Mouse (Mus musculus) adrenal gland, postnatal 4 days (tissue): ENCODE measurements at regions not wholly inside any gene's neighbourhood (a gene's known extent, or its start where the extent isn't known, plus 50 kb on each side); places are given as distances from the start of the nearest gene placed in this dataset.

Experiments
- DNase-seq, 2 experiments: peaks; one replicate each; pipeline ENCODE4 v3.0.0; 2021 to 2022; ENCODE audit warnings: low spot score in 2 of 2, mixed read lengths in 2 of 2

DNA sequence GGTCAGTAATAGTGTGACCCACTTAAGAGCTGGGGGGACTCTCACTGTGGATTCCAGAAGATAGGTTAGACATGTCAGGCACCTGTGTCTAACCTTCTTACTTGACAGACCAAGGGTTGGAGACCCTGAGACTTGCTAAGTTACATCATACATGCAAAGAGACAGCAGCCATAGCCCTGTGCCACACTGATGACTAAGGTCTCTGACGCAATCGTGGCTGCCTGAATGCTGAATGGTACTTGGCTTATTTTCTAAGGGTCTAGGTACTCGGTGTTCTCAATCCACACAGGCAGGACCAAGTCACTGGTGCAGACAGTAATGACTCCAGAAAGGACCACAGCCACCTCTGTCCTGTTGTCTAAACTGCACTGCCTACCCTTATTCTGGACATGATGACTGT is 147.8 kb upstream of the Mdm1 start:
- DNase-seq, result no peak

DNA sequence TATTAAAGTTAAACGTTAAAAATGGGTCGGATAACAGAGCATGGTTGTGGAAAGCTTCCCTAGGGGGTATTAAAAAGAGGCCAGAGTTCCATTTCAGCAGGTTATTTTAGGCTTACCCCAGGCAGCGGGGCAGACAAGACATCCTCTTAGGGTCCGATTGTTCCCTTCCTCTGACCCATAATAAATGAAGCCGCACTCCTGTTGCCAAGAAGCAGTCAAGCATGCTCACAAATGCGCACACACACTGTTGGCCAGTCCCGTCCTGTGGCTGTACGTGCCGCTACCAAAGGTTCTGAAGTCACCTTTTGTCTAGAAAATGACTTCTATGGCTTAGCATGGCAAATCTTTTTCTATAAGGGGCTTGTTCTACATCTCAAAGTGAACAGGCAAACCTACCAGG is 146.8 kb upstream of the Mdm1 start:
- no peak for DNase-seq

DNA sequence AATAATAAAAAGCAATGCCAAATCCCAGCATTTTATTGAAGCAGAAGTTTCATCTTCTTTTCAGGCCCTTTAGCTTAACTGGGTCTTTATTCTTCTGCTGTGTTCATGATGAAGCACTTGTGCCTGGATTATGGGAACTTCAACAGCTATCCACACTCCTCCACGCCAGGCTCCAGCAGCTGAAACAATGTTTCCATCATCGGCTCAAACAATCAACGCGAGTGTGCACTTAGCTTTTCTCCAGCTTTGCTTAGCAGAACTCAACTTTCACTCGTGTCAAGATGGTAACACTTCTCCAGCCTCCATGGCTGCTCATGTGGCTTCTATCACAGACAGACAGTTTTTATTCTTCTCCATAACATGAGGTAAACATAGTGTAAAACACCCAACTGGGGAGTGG is 143.8 kb upstream of the Mdm1 start:
- DNase-seq, result no peak

DNA sequence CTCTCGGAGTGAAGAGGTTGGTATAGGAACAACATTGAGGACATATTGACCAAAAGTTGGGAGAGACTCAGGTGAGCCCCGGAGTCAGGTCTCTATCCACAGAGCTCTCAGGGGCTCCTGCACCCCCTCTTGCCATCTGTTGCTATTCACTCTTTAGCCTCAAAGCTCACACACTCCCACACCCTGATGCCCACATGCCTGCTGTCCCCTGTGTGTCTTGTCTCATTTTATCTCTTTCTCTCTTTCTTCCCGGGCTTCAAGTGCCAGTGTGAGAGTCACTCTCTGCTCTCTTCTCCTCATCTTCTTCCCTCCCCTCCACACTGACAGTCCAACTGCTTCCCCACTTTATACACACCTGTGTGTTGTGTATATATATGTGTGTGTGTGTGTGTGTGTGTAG is 141.0 kb upstream of the Mdm1 start:
- DNase-seq, result no peak

DNA sequence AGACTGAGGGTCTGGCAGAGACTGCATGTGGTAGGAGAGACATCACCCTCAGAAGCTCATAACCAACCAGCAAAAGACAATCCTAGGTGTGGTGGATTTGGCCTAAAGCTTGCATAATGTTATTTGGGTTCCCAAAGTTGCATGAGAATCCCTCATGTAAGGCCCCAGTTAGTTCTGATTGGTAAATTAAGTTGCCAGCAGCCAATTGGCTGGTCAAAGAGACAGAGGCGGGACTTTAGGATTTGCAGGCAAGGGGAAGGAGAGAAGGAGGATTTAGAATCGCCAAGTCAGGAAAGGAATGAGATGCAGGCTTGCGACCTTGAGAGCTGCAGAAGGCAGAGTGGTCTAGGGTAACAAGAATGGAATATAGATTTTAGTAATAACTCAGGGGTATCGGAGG is 140.1 kb upstream of the Mdm1 start:
- no peak for DNase-seq

DNA sequence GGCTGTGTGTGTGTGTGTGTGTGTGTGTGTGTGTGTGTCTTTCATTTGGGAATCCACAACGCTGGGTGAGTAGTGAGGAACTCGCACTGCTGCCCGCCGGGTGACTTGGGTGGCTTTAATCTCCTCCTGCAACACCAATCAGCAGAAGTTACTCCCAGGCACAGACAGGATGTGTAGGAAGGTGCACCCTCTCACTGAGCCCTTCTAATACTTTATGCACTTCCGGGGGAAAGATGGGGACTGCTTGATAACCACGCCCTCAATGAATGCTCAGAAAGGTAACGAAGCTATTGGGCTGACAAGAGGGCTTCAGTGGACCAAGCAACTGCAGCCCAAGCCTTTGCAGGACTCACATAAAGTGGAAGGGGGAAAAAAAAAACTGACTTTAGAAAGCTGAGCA is 139.6 kb upstream of the Mdm1 start:
- no peak for DNase-seq

DNA sequence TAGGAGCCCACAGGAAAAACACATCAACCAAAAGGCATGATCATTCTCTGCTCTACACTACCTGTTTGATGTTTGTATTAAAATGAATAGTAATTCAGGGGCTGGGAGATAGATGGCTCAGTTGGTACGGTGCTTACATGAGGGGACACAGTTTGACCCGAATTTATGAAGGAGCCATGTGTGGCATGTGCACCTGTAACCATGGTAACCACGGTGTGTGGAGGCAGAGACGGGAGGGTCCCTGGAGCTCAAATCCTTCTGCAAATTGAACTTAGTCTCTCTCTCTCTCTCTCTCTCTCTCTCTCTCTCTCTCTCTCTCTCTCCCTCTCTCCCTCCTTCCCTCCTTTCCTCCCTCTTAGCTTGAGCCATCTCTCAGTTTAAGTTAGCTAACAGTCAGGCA is 139.1 kb upstream of the Mdm1 start:
- no peak for DNase-seq

DNA sequence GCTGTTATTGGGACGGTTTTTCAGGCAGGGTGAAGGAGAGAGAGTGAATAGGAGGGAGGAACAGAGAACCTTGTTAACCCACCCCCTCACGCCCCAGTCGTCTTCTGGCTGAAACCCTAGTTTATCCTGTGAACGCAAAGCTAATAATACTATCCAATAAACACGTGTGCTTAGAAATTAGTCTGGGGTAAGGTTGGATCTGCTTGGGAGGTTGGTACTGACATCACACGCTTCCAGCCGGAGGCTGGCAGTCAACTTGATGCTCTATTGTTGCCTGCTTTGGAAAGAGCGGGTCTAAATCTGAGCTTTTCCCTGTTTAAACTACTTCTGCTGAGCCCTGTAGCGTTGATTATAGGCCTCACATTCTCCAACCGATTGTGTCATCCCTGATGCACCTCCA is 138.4 kb upstream of the Mdm1 start:
- DNase-seq, result no peak

DNA sequence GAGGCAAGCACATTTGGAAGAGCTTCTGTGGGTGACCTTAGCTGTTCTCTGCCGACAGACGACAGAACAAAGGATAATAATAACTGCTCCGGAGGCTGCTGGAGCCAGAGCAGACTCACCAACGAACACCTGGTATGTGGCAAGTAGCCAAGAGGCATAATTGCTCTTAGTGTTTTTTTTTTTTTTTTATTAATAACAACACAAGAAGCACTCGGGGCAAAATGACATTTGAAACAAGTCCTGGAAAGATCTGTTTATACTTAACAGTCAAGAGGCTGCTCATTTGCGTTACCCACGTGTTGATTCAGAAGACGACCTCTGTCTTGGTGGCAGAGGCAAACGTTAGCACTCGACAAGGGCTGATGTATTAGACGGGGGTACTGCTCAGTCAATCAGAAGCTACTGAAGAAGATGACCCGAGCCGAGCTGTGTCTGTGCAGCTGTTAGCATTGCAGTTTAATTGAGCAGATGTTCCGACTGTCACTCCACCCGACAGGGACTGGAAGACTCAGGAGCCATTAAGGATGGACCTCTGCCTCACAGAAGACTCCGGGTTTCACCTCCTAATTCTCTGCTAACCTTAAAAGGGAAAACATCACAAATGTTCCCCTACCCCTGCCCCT is 137.8 kb upstream of the Mdm1 start:
- no peak for DNase-seq

DNA sequence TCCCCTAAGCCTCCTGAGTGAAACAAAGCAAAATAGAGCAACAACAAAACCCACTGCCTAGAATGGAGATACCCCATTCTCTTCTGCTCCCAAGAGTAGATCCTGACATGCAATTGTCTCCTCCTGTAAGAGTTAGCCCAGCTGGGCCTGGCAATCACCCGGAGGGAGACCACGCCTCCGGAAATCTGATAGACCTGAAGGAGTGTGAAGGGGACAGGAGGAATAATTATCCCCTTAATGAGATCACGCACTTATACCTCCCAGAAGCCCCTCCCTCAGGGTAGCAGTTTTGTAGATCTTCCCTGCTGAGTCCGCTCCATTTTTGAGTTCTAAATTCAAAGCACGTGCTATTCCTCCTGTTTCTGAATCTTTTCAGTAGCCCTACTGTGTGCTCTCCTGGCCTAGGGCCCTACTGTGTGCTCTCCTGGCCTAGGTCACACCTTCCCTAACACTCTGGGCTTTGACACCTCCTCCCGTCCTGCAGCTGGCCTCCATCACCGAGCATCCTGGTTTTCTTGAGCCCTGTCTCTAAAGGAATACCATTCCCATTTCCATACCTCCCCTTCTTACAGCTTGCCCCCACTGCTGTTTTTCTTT is 137.2 kb upstream of the Mdm1 start:
- no peak for DNase-seq

DNA sequence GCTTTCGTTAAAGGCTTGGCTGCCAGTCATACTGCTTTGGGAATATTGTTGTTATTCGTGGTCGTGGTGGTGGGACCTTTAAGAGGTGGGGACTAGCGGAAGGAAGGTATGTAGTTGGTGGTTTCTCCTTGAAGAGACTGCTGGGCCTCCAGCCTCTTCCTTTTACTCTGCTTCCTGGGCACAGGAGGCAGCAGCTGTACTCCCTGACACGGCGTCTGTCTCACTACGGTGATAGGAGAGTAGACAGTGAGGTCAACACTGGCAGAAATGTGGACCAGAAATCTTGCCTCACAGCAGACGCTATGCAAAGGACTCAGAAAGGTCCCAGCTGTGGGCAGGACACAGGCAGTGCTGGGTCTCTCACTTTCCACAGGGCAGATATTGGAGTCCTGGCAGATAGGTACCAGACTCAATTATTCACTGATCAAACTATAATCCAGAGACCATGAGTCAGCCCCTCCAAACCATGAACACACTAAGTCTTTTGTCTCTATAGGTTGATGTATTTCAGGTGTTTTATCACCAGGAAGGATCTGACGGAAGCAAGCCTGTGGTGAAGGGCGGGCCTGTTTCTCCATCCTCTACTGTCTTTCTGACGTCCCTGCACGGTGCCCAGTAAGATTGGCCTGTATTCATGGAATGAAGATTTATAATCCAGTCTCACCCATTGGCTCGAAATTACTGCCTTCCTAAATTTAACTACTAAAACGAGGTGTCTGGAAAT is 134.6 kb upstream of the Mdm1 start:
- DNase-seq, result no peak

DNA sequence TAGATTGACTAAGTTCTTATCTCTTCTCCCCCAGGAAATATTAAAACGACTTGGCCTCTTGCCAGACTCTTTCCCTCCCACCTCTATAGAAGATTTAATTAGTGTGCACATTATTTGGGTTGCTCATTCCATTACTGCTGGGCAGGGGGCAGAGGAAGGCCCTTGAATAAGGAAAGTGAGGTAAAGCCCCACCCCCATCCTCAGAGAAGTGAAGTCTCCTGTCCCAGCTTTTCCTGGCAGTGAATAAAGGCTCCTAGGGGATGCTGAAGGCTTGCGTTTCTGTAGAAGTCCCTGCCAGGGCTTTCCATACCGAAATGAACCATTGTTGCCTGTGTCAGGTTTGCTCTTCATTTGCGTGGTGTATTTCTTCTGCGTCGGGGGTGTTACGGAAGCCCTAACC is 133.8 kb upstream of the Mdm1 start:
- DNase-seq, result no peak

DNA sequence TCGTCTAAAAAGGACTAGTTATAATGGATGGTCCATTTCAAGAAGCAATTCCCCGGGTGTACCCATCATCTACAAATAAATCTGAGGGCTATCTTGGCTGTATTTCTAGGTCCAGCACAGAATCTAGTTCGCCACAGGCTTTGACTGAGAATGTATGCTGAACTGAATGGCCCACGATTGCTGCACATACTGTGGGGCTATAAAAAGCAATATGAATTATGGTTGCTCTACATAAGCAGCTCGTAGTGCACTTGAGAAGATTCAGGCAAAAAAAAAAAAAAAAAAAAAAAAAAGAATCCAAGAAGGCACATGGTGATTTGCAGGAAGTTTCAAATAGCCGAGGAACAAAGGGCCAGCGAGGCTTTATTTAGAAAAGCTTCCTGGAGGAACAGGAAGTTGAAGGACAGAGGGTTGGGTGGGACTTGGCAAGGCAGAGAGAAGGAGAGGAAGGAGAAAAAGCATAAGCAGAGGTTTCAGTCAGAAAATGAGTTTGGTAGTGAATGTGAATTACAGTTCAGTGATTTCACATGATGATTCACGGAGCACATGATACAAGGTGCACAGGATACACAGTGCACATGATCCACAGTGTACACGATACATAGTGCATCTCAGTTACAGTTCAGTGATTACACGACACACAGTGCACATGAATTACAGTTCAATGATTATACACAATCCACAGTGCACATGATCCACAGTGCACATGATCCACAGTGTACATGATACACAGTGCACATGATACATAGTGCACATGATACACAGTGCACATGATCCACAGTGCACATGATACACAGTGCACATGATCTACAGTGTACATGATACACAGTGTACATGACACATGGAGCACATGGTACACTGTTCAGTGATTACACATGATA is 129.7 kb upstream of the Mdm1 start:
- DNase-seq, result no peak

DNA sequence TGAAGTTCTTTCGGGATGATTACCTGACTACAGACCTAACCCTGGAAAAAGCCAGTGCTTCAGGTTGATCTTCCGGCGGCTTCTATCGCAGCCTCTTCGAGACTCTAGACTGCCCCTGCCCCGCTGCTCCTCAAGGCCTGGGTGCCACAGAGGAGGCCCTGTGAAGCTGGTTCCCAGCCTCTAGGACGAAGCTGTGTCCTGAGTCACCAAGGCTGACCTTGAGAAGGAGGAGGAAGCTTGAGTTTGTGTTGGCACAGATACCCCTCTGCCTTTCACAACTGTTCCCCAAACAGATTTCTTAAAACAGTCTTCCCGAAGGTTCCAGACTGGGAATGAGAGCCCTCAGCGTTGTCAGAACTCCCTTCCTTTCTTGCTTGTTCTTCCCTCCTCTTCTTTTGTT is 112.8 kb upstream of the Mdm1 start:
- peak in 1 of 2 experiments; percentile 18 for DNase-seq

DNA sequence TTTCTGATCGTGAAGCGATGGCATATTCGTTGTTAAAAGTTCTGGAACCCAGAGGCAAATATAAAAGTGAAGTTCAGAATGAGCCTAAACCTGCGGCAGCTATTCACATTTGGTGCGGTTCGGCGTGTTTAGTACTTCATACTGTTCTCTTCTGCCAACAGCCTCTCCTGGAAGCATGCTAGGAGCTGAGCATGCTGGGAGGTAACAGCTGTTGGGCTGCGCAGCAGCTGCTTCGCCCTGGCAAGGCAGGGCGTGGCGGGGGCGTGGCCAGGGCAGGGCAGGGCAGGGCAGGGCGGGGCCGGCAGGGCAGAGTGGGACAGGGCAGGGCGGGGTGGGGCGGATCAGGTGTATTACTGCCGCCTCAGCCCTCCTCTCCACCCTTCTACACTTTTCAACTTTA is 107.2 kb upstream of the Mdm1 start:
- no peak for DNase-seq

DNA sequence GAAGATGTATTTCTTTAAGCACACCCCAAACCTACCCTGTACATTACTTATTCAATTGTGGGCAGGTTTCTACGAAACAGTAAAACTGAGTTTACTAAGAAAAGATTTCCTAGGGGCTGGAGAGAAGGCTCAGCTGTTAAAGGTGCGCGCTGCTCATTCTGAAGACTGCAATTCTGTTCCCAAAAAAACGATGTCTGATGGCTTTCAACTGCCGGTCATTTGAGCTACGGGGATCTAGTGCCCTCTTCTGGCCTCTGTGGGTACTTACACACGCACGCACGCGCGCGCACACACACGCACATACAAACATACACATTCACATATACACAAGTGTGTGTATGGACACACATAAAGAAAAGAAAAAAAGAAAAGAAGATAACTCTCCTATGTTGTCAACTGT is 106.6 kb upstream of the Mdm1 start:
- no peak for DNase-seq

DNA sequence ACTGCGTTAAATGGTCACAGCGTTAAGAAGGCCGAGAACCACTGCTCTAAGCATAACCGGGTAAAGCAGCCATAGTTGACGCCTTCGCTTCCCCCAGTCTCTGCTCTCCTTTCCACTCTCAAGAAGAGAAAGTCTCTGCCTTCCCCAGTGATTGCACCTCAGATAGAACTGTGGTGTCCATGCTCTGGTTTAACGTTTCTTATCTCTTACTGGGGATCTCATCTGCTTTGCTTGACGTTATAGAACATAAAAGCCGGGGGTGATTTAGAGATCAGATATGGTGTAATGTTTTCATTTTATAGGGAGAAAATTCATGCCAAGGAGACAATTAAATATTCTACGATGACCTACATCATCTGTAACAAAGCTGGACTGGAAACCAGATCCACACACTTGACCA is 103.1 kb upstream of the Mdm1 start:
- no peak for DNase-seq

DNA sequence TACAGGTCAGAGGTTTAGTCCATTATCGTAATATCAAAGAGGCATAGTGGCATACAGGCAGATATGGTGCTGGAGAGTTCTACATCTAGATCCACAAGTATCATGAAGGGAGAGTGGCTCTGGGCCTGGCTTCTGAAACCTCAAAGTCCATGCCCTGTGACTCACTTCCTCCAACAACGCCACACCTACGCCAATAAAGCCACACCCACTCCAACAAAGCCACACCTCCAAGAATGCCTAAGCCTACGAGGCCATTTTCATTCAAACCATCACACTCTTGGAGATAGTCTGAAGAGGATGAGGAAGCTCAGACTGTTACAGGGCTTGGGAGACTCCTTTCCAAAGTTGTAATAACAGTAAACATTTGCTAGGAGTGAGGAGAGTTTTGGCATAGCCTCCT is 102.6 kb upstream of the Mdm1 start:
- DNase-seq, result no peak

DNA sequence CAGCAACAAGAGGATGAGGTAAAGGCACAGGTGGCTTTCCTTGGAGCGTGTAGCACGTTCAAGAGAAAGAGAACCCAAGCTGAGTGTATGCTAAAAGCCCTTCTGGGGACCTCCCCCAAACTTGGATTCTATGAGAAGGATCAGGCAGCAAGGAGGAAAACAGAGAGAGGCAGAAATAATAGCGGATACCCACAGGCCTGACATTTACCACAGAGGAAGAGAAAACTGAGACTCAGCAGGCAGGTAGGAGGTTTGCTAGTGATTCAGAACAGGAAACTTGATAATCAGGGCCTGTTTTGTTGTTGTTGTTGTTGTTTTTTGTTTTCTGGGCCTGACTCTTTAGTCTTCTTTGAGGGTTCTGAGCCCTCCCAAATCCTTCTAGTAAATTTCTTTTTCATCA is 100.5 kb upstream of the Mdm1 start:
- no peak for DNase-seq

DNA sequence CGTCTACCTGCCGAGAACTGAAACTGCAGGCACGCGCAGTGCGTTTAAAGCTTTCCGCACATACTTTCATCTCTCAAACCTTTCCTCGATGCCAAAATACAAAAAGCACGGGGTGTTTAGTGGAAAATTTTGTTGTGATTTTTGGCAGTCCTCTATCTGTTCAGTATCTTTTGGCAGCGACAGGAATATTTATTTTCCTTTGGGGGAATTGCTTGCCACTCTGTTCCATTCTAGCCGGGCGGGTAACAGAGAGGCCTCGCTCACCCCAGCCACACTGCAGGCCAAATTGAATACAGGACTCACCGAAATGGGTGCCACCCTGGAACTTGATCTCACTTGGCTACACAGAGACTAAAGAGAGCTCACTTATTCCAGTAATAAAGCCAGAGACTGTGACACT is 97.8 kb upstream of the Mdm1 start:
- no peak for DNase-seq

DNA sequence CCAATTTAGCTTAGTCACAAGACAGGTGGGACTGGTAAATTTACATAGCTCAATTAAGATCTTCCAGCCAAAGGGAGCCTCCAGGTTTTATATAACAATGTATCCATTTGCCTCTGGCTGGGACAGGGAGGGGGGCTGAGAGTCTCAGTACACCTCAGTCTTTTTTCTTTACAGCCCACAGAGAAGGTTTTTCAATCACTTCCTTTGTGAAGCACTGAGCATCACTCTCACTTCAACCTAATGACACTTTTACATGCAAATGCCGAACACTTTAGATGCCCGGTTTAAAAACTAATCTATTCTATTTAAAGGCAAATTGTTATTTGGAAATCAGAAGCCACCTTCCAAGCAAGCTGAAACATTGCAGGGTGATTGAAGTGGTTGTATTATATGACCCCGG is 96.8 kb upstream of the Mdm1 start:
- DNase-seq, result no peak

DNA sequence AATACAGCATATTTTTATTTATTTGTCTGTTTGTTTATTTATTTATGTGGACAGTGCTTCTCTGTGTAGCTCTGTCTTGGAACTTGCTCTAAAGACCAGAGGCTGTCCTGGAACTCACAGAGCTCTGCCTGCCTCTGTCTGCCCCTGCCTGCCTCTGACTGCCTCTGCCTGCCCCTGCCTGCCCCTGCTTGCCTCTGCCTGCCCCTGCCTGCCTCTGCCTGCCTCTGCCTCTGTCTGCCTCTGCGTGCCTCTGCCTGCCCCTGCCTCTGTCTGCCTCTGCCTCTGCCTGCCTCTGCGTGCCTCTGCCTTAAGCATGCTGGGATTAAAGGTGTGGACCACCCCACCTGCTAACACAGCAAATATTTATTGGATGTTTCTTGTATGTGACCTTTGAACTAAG is 96.2 kb upstream of the Mdm1 start:
- DNase-seq, result no peak
